Mouse (Mus musculus) bone marrow macrophage, adult 2 months (primary cell): Measurements from ENCODE around the gene Hist4h4.

Source experiments
- CTCF ChIP-seq: IDR thresholded peaks from 2 replicates; pipeline ENCODE4 v1.5.1; 2012; ENCODE audit warnings: low read depth, mild to moderate bottlenecking, low read length, moderate library complexity
- POLR2A ChIP-seq: IDR thresholded peaks from 2 replicates; pipeline ENCODE4 v1.6.1; 2012; ENCODE audit warnings: mild to moderate bottlenecking, low read depth, low read length, borderline replicate concordance

- TF ChIP-seq POLR2A, result no peak
- TF ChIP-seq CTCF, result no peak
Observed at GRCm38 (mm10) chr6:136820381-136820780, 16.2 kb upstream of the Hist4h4 start.
